Mouse (Mus musculus) cerebellum, adult 18-20 months (tissue): ENCODE data around the gene Rab38.

Experiments
- DNase-seq, 2 experiments: peaks; one replicate each; pipeline ENCODE4 v3.0.0; 2021

Rab38 gene

GRCm38 (mm10) chr7:88536127-88536531, 106.1 kb downstream of the Rab38 start:
- DNase-seq = no peak

- no peak for DNase-seq
These were observed 106.7 kb downstream of the Rab38 start for GRCm38 (mm10) chr7:88536743-88537142.
